Mouse (Mus musculus) G1E (cell line): Measurements from ENCODE around the gene Ptdss2.

Experiments
- CTCF ChIP-seq: IDR thresholded peaks from 2 replicates; pipeline ENCODE4 v1.5.1; 2012; ENCODE audit warnings: low read depth, low read length, inconsistent platforms, mixed read lengths
- POLR2AphosphoS5 ChIP-seq: IDR thresholded peaks from 2 replicates; pipeline ENCODE4 v1.6.1; 2012; ENCODE audit warnings: low read depth, low read length, inconsistent platforms; ENCODE audit not compliant: insufficient replicate concordance

GRCm38 (mm10) chr7:141167901-141168517 is 45.8 kb downstream of the Ptdss2 start:
- TF ChIP-seq CTCF (no peak), POLR2AphosphoS5 (no peak)
